Mouse (Mus musculus): ENCODE measurements around the gene Mocs1. TPM values are rescaled to one million over a fixed set of nuclear protein-coding genes. Genes with fewer than 3 reads are reported as not detected.

Gene Mocs1
- polyA plus RNA-seq, 1 experiment from 2014 or later: 7.8 TPM

- 49% methylated on average over 13 of the region's 13 CpGs for WGBS
- ATAC-seq (ENCODE audit: low read depth) (no peak), DNase-seq (ENCODE audit: low spot score) (peak; percentile 27)
- peaks cover 28% of the 10 kb centered on the region for H3K4me1 ChIP-seq (ENCODE audit: control insufficient read depth, insufficient read depth, low read length)
- H3K27ac ChIP-seq (replicated peaks; ENCODE audit: low read depth, low read length): peak overlapping the region; percentile 59
- H3K36me3 ChIP-seq (ENCODE audit: control insufficient read depth, insufficient read depth, low read length): peaks cover 9% of the 10 kb centered on the region; the same call in 1 of the 2 replicates
- peak overlapping the region; percentile 81 for H3K4me2 ChIP-seq (ENCODE audit: low read depth, low read length)
- H3K27me3 ChIP-seq (replicated peaks; ENCODE audit: control insufficient read depth, insufficient read depth, low read length): no peaks in the 10 kb centered on the region
- peak overlapping the region; percentile 79 for H3K9ac ChIP-seq (ENCODE audit: low read depth, low read length)
- peak overlapping the region; percentile 64 for H3K4me3 ChIP-seq (ENCODE audit: low read depth, low read length)
- no peaks in the 10 kb centered on the region for H3K9me3 ChIP-seq (ENCODE audit: control insufficient read depth, low read length)
Observed at GRCm38 (mm10) chr17:49428751-49429415, 721 bp downstream of the Mocs1 start.

GRCm38 (mm10) chr17:49429471-49430129, 1.4 kb downstream of the Mocs1 start:
- no peak for ATAC-seq (ENCODE audit: low read depth)
- no peak overlapping the region for H3K27ac ChIP-seq (replicated peaks; ENCODE audit: low read depth, low read length)
- H3K36me3 ChIP-seq (ENCODE audit: control insufficient read depth, insufficient read depth, low read length): peaks cover 16% of the 10 kb centered on the region
- H3K9me3 ChIP-seq (ENCODE audit: control insufficient read depth, low read length): no peaks in the 10 kb centered on the region
- peaks cover 28% of the 10 kb centered on the region for H3K4me1 ChIP-seq (ENCODE audit: control insufficient read depth, insufficient read depth, low read length)
- H3K27me3 ChIP-seq (replicated peaks; ENCODE audit: control insufficient read depth, insufficient read depth, low read length): no peaks in the 10 kb centered on the region
- H3K9ac ChIP-seq (ENCODE audit: low read depth, low read length): peak overlapping the region; percentile 79
- WGBS: 87% methylated on average over 6 of the region's 6 CpGs
- H3K4me3 ChIP-seq (ENCODE audit: low read depth, low read length): peak overlapping the region; percentile 64
- peak overlapping the region; percentile 81 for H3K4me2 ChIP-seq (ENCODE audit: low read depth, low read length)
- no peak for DNase-seq (ENCODE audit: low spot score)

GRCm38 (mm10) chr17:49430136-49430535, 2.0 kb downstream of the Mocs1 start:
- H3K27me3 ChIP-seq (replicated peaks; ENCODE audit: control insufficient read depth, insufficient read depth, low read length): no peaks in the 10 kb centered on the region
- ATAC-seq (ENCODE audit: low read depth) (no peak), DNase-seq (ENCODE audit: low spot score) (no peak)
- H3K9ac ChIP-seq (ENCODE audit: low read depth, low read length): no peak overlapping the region
- peaks cover 21% of the 10 kb centered on the region for H3K36me3 ChIP-seq (ENCODE audit: control insufficient read depth, insufficient read depth, low read length)
- no peak overlapping the region for H3K4me3 ChIP-seq (ENCODE audit: low read depth, low read length)
- peaks cover 28% of the 10 kb centered on the region for H3K4me1 ChIP-seq (ENCODE audit: control insufficient read depth, insufficient read depth, low read length)
- H3K9me3 ChIP-seq (ENCODE audit: control insufficient read depth, low read length): no peaks in the 10 kb centered on the region
- H3K27ac ChIP-seq (replicated peaks; ENCODE audit: low read depth, low read length): no peak overlapping the region
- H3K4me2 ChIP-seq (ENCODE audit: low read depth, low read length): peak overlapping the region; percentile 26; the same call in 1 of the 2 replicates
- 81% methylated on average over 6 of the region's 6 CpGs for WGBS

- Histone ChIP-seq H3K27me3 (replicated peaks; ENCODE audit: control insufficient read depth, insufficient read depth, low read length) (no peaks in the 10 kb centered on the region), H3K9me3 (ENCODE audit: control insufficient read depth, low read length) (no peaks in the 10 kb centered on the region), H3K4me3 (ENCODE audit: low read depth, low read length) (no peak overlapping the region), H3K4me2 (ENCODE audit: low read depth, low read length) (no peak overlapping the region), H3K36me3 (ENCODE audit: control insufficient read depth, insufficient read depth, low read length) (peaks cover 31% of the 10 kb centered on the region), H3K4me1 (ENCODE audit: control insufficient read depth, insufficient read depth, low read length) (peaks cover 28% of the 10 kb centered on the region), H3K9ac (ENCODE audit: low read depth, low read length) (no peak overlapping the region), H3K27ac (replicated peaks; ENCODE audit: low read depth, low read length) (no peak overlapping the region)
- DNase-seq (ENCODE audit: low spot score) (no peak), ATAC-seq (ENCODE audit: low read depth) (no peak)
- 92% methylated on average over 6 of the region's 6 CpGs for WGBS
Observed at GRCm38 (mm10) chr17:49431176-49431575, 3.0 kb downstream of the Mocs1 start.

- H3K27ac ChIP-seq (replicated peaks; ENCODE audit: low read depth, low read length): 0 out of 2 replicates have a peak overlapping the region, but pooled peaks have one; percentile 10
- H3K4me1 ChIP-seq (ENCODE audit: control insufficient read depth, insufficient read depth, low read length): peaks cover 28% of the 10 kb centered on the region
- DNase-seq (ENCODE audit: low spot score): peak; percentile 80
- H3K27me3 ChIP-seq (replicated peaks; ENCODE audit: control insufficient read depth, insufficient read depth, low read length): no peaks in the 10 kb centered on the region
- no peak overlapping the region for H3K4me3 ChIP-seq (ENCODE audit: low read depth, low read length)
- H3K4me2 ChIP-seq (ENCODE audit: low read depth, low read length): no peak overlapping the region
- no peaks in the 10 kb centered on the region for H3K9me3 ChIP-seq (ENCODE audit: control insufficient read depth, low read length)
- 64% methylated on average over 4 of the region's 4 CpGs for WGBS
- peaks cover 31% of the 10 kb centered on the region for H3K36me3 ChIP-seq (ENCODE audit: control insufficient read depth, insufficient read depth, low read length)
- no peak for ATAC-seq (ENCODE audit: low read depth)
- no peak overlapping the region for H3K9ac ChIP-seq (ENCODE audit: low read depth, low read length)
Observed at GRCm38 (mm10) chr17:49432071-49432711, 4.0 kb downstream of the Mocs1 start.

GRCm38 (mm10) chr17:49433071-49433470, 4.9 kb downstream of the Mocs1 start:
- Histone ChIP-seq H3K27ac (replicated peaks; ENCODE audit: low read depth, low read length) (no peak overlapping the region), H3K4me3 (ENCODE audit: low read depth, low read length) (no peak overlapping the region), H3K9me3 (ENCODE audit: control insufficient read depth, low read length) (no peaks in the 10 kb centered on the region), H3K9ac (ENCODE audit: low read depth, low read length) (no peak overlapping the region), H3K4me2 (ENCODE audit: low read depth, low read length) (no peak overlapping the region), H3K4me1 (ENCODE audit: control insufficient read depth, insufficient read depth, low read length) (peaks cover 28% of the 10 kb centered on the region), H3K36me3 (ENCODE audit: control insufficient read depth, insufficient read depth, low read length) (peaks cover 32% of the 10 kb centered on the region), H3K27me3 (replicated peaks; ENCODE audit: control insufficient read depth, insufficient read depth, low read length) (no peaks in the 10 kb centered on the region)
- 94% methylated on average over 6 of the region's 6 CpGs for WGBS
- no peak for DNase-seq (ENCODE audit: low spot score)
- ATAC-seq (ENCODE audit: low read depth): no peak

- Histone ChIP-seq H3K4me2 (ENCODE audit: low read depth, low read length) (no peak overlapping the region), H3K9me3 (ENCODE audit: control insufficient read depth, low read length) (no peaks in the 10 kb centered on the region), H3K27me3 (replicated peaks; ENCODE audit: control insufficient read depth, insufficient read depth, low read length) (no peaks in the 10 kb centered on the region), H3K27ac (replicated peaks; ENCODE audit: low read depth, low read length) (no peak overlapping the region), H3K36me3 (ENCODE audit: control insufficient read depth, insufficient read depth, low read length) (peaks cover 43% of the 10 kb centered on the region), H3K4me1 (ENCODE audit: control insufficient read depth, insufficient read depth, low read length) (peaks cover 22% of the 10 kb centered on the region), H3K9ac (ENCODE audit: low read depth, low read length) (no peak overlapping the region), H3K4me3 (ENCODE audit: low read depth, low read length) (no peak overlapping the region)
- DNase-seq (ENCODE audit: low spot score) (no peak), ATAC-seq (ENCODE audit: low read depth) (no peak)
- WGBS: 62% methylated on average over 6 of the region's 6 CpGs
Observed at GRCm38 (mm10) chr17:49434236-49434635, 6.1 kb downstream of the Mocs1 start.

GRCm38 (mm10) chr17:49435081-49435480, 6.9 kb downstream of the Mocs1 start:
- no peak for ATAC-seq (ENCODE audit: low read depth)
- no peak overlapping the region for H3K27ac ChIP-seq (replicated peaks; ENCODE audit: low read depth, low read length)
- peaks cover 14% of the 10 kb centered on the region for H3K4me1 ChIP-seq (ENCODE audit: control insufficient read depth, insufficient read depth, low read length)
- H3K27me3 ChIP-seq (replicated peaks; ENCODE audit: control insufficient read depth, insufficient read depth, low read length): no peaks in the 10 kb centered on the region
- peaks cover 49% of the 10 kb centered on the region for H3K36me3 ChIP-seq (ENCODE audit: control insufficient read depth, insufficient read depth, low read length)
- no peak overlapping the region for H3K4me3 ChIP-seq (ENCODE audit: low read depth, low read length)
- no peak overlapping the region for H3K9ac ChIP-seq (ENCODE audit: low read depth, low read length)
- no peak for DNase-seq (ENCODE audit: low spot score)
- WGBS: 93% methylated on average over 10 of the region's 10 CpGs
- H3K9me3 ChIP-seq (ENCODE audit: control insufficient read depth, low read length): no peaks in the 10 kb centered on the region
- no peak overlapping the region for H3K4me2 ChIP-seq (ENCODE audit: low read depth, low read length)
